Mouse (Mus musculus): Measurements from ENCODE around the gene Irgq. TPM values are rescaled to one million over a fixed set of nuclear protein-coding genes. Genes with fewer than 3 reads are reported as not detected.

The Irgq gene
- total and polyA plus RNA-seq, 3 experiments, result 4.7 to 5.8 TPM; not detected in 1

DNA sequence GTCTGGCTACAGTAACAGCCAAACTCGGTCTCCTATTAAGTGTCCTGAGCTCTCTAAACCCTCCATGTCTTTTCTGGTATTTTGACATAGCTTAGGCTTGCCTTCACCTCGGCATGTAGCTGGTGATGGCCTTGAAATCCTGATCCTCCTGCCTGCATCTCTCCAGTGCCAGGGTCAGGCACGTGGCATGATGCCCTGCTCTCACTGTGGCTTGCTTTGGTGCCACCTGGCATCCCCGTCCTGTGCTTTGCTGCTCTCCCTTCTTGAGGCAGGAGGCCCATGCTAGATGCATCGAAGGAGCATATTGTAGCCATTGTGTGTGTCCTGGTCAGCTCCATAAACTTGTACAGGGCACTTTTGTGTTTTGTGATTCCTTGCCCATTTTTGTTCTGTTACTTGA, 7.1 kb downstream of the Irgq start:
- no peaks in the 10 kb centered on the region for H3K9me3 ChIP-seq (replicated peaks; ENCODE audit: insufficient read depth, low read length)
- no peaks in the 10 kb centered on the region for H3K27me3 ChIP-seq (ENCODE audit: control insufficient read depth in 1 of 2, insufficient read depth in 2 of 2, low read length in 2 of 2)
- no peak overlapping the region for H3K27ac ChIP-seq (ENCODE audit: control insufficient read depth, low read depth, low read length)
- H3K79me2 ChIP-seq (ENCODE audit: control insufficient read depth, insufficient read depth, low read length, poor library complexity), result no peaks in the 10 kb centered on the region
- no peak overlapping the region for H3K9ac ChIP-seq (ENCODE audit: control insufficient read depth, low read depth, low read length, poor library complexity, severe bottlenecking)
- DNase-seq (ENCODE audit: low read depth, low spot score), result no peak
- no peaks in the 10 kb centered on the region for H3K36me3 ChIP-seq (ENCODE audit: control insufficient read depth in 1 of 2, insufficient read depth in 2 of 2, low read length in 2 of 2)
- no peaks in the 10 kb centered on the region for H3K4me1 ChIP-seq (ENCODE audit: control insufficient read depth in 1 of 2, insufficient read depth in 2 of 2, low read length in 2 of 2)
- no peak for TF ChIP-seq MAX (IDR thresholded peaks at IDR 0.05; ENCODE audit: low read length)
- peak; percentile 14; the same call in 1 of the 2 replicates for TF ChIP-seq POLR2AphosphoS2 (IDR thresholded peaks at IDR 0.05; ENCODE audit: low read length)
- TF ChIP-seq HCFC1 (IDR thresholded peaks at IDR 0.05; ENCODE audit: low read depth, low read length), result no peak
- H3K4me3 ChIP-seq (ENCODE audit: control insufficient read depth in 1 of 2, insufficient read depth in 1 of 2, low read depth in 2 of 2, low read length in 2 of 2), result no peak overlapping the region

DNA sequence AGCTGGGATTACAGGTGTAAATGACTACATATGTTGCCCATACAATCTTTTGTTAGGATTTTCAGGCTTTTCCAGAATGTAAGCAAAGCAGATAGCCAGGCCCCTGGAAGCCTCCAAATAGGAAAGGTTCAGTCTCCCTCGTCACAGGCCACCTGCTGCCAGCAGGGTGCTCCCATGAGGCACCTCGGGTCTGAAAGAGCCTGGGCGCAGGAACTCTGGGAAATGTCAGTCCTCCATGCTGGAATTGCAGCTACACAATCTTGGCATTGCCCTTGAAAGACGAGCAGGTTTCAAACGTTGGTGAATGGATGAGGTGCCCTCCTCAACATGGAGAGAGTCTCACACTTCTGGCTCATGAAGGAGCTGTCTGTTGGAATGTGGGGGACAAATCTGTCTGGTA, 7.7 kb downstream of the Irgq start:
- Histone ChIP-seq H3K27ac (ENCODE audit: control insufficient read depth, low read depth, low read length) (no peak overlapping the region), H3K27me3 (ENCODE audit: control insufficient read depth in 1 of 2, insufficient read depth in 2 of 2, low read length in 2 of 2) (no peaks in the 10 kb centered on the region), H3K4me3 (ENCODE audit: control insufficient read depth in 1 of 2, insufficient read depth in 1 of 2, low read depth in 2 of 2, low read length in 2 of 2) (no peak overlapping the region), H3K36me3 (ENCODE audit: control insufficient read depth in 1 of 2, insufficient read depth in 2 of 2, low read length in 2 of 2) (no peaks in the 10 kb centered on the region), H3K9me3 (replicated peaks; ENCODE audit: insufficient read depth, low read length) (no peaks in the 10 kb centered on the region), H3K79me2 (ENCODE audit: control insufficient read depth, insufficient read depth, low read length, poor library complexity) (no peaks in the 10 kb centered on the region), H3K4me1 (ENCODE audit: control insufficient read depth in 1 of 2, insufficient read depth in 2 of 2, low read length in 2 of 2) (no peaks in the 10 kb centered on the region), H3K9ac (ENCODE audit: control insufficient read depth, low read depth, low read length, poor library complexity, severe bottlenecking) (no peak overlapping the region)
- TF ChIP-seq MEF2A (IDR thresholded peaks at IDR 0.05; ENCODE audit: extremely low read depth, insufficient replicate concordance, low read depth, low read length, poor library complexity, severe bottlenecking) (no peak), HCFC1 (IDR thresholded peaks at IDR 0.05; ENCODE audit: low read depth, low read length) (no peak), CTCF (IDR thresholded peaks at IDR 0.05 in 2 of 3, conservative IDR thresholded peaks at IDR 0.05 in 1 of 3; ENCODE audit: control insufficient read depth in 1 of 3, insufficient read depth in 1 of 3, low read depth in 2 of 3, low read length in 3 of 3, poor library complexity in 1 of 3, severe bottlenecking in 1 of 3) (peak in 1 of 3 experiments; percentile 5; a peak in 1 of 6 replicates), TBP (IDR thresholded peaks at IDR 0.05; ENCODE audit: low read depth, low read length) (no peak)
- DNase-seq (ENCODE audit: low read depth, low spot score), result no peak

DNA sequence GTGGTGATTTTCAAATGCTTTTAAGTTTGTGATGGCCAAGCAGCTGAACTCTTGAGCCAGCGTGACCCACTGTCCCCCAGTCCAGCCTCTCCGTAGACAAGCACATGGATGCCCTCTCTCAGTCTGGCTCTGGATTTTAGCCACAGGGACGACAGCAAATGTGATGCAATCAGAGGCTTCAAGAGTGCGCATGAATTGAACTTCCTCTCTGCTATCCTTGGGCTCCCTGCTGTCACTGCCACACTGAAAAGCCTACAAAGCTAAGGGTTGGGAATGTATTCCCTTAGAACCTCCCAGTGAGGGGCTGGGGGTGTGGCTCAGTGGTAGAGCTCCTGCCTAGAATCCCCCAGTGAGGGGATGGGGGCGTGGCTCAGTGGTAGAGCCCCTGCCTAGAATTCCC, 8.2 kb downstream of the Irgq start:
- TF ChIP-seq GATA1 (IDR thresholded peaks at IDR 0.05; ENCODE audit: low read depth, low read length), result no peak
- no peak for TF ChIP-seq POLR2A (IDR thresholded peaks at IDR 0.05; ENCODE audit: control insufficient read depth in 1 of 2, insufficient read depth in 1 of 2, low read depth in 1 of 2, low read length in 2 of 2, poor library complexity in 1 of 2)
- no peak for TF ChIP-seq MAX (IDR thresholded peaks at IDR 0.05; ENCODE audit: low read length)
- TF ChIP-seq TAL1 (IDR thresholded peaks at IDR 0.05; ENCODE audit: low read length), result no peak
- no peak for TF ChIP-seq KAT2A (conservative IDR thresholded peaks at IDR 0.05; ENCODE audit: low read depth, low read length)
- TF ChIP-seq MYB (IDR thresholded peaks at IDR 0.05; ENCODE audit: low read depth, low read length), result no peak
- no peak for TF ChIP-seq CHD1 (IDR thresholded peaks at IDR 0.05; ENCODE audit: low read depth, low read length)
- no peak for TF ChIP-seq NELFE (IDR thresholded peaks at IDR 0.05; ENCODE audit: low read depth, low read length)
- TF ChIP-seq SIN3A (IDR thresholded peaks at IDR 0.05; ENCODE audit: low read length), result no peak
- TF ChIP-seq MYC (IDR thresholded peaks at IDR 0.05; ENCODE audit: low read depth, low read length), result no peak
- Histone ChIP-seq H3K27me3 (ENCODE audit: control insufficient read depth in 1 of 2, insufficient read depth in 2 of 2, low read length in 2 of 2) (no peaks in the 10 kb centered on the region), H3K27ac (ENCODE audit: control insufficient read depth, low read depth, low read length) (no peak overlapping the region), H3K36me3 (ENCODE audit: control insufficient read depth in 1 of 2, insufficient read depth in 2 of 2, low read length in 2 of 2) (no peaks in the 10 kb centered on the region), H3K4me1 (ENCODE audit: control insufficient read depth in 1 of 2, insufficient read depth in 2 of 2, low read length in 2 of 2) (no peaks in the 10 kb centered on the region), H3K9ac (ENCODE audit: control insufficient read depth, low read depth, low read length, poor library complexity, severe bottlenecking) (no peak overlapping the region), H3K4me3 (ENCODE audit: control insufficient read depth in 1 of 2, insufficient read depth in 1 of 2, low read depth in 2 of 2, low read length in 2 of 2) (no peak overlapping the region), H3K79me2 (ENCODE audit: control insufficient read depth, insufficient read depth, low read length, poor library complexity) (no peaks in the 10 kb centered on the region), H3K9me3 (replicated peaks; ENCODE audit: insufficient read depth, low read length) (no peaks in the 10 kb centered on the region)
- peak; percentile 25 for DNase-seq (ENCODE audit: low read depth, low spot score)

Data from MEL (cell line).